Mouse (Mus musculus) cerebellum, postnatal 36 days (tissue): ENCODE measurements around the gene Tmie.
"Not testable (repeated sequence)": the region's sequence is repeated elsewhere in the genome, so short reads cannot be mapped to it uniquely, and the experiment has no call there.

Experiments
- DNase-seq, 2 experiments: peaks; one replicate each; pipeline ENCODE4 v3.0.0; 2021 to 2022; ENCODE audit warnings: mixed read lengths in 2 of 2

The Tmie gene

GRCm38 (mm10) chr9:110834411-110834810 lies 45.5 kb downstream of the Tmie start, which contains the start of gene Prss45:
Prss45 (plus strand) TSS chr9:110834588.
- no peak for DNase-seq

GRCm38 (mm10) chr9:110833021-110833420 lies 46.9 kb downstream of the Tmie start:
- DNase-seq: no peak

GRCm38 (mm10) chr9:110826390-110826789 lies 53.5 kb downstream of the Tmie start, which contains the start of gene Prss43:
Prss43 (plus strand) TSS chr9:110826690.
- DNase-seq: no peak

GRCm38 (mm10) chr9:110825832-110826231 lies 54.1 kb downstream of the Tmie start:
- no peak for DNase-seq

- no peak for DNase-seq
These were observed 54.5 kb downstream of the Tmie start for GRCm38 (mm10) chr9:110825426-110825825.

- no peak for DNase-seq
These were observed 58.5 kb downstream of the Tmie start for GRCm38 (mm10) chr9:110821436-110821835.

- not testable (repeated sequence) for DNase-seq
These were observed 59.4 kb downstream of the Tmie start for GRCm38 (mm10) chr9:110820546-110820945.
